Mouse (Mus musculus) lung, postnatal 0 days (tissue): ENCODE measurements around the gene Smarcd1.

ENCODE experiments used
- CTCF ChIP-seq: IDR thresholded peaks from 2 replicates; pipeline ENCODE4 v1.5.1; 2016; ENCODE audit warnings: antibody characterized with exemption, mild to moderate bottlenecking
- EP300 ChIP-seq: IDR thresholded peaks from 2 replicates; pipeline ENCODE4 v1.6.1; 2016; ENCODE audit warnings: antibody characterized with exemption, mild to moderate bottlenecking, control low read depth

- TF ChIP-seq CTCF (no peak), EP300 (no peak)
Measured at GRCm38 (mm10) chr15:99697309-99697708, 4.6 kb upstream of the Smarcd1 start.
